Mouse (Mus musculus): ENCODE data around the gene D230025D16Rik.

The D230025D16Rik gene

GRCm38 (mm10) chr8:105268342-105269074, 43.6 kb downstream of the D230025D16Rik start:
- peak; percentile 80 for DNase-seq (ENCODE audit: extremely low spot score, low spot score)

GRCm38 (mm10) chr8:105269075-105269458, 44.1 kb downstream of the D230025D16Rik start:
- DNase-seq (ENCODE audit: extremely low spot score, low spot score): no peak

- no peak for DNase-seq (ENCODE audit: extremely low spot score, low spot score)
Measured at GRCm38 (mm10) chr8:105269461-105269947, 44.6 kb downstream of the D230025D16Rik start, which contains the start of gene Hsf4. Gene Hsf4, plus strand, starts transcription at chr8:105269801.

- DNase-seq (ENCODE audit: extremely low spot score, low spot score): no peak
Measured at GRCm38 (mm10) chr8:105270101-105270915, 45.4 kb downstream of the D230025D16Rik start.

GRCm38 (mm10) chr8:105270916-105271186, 45.9 kb downstream of the D230025D16Rik start:
- no peak for DNase-seq (ENCODE audit: extremely low spot score, low spot score)

GRCm38 (mm10) chr8:105275387-105275786, 50.4 kb downstream of the D230025D16Rik start:
- no peak for DNase-seq (ENCODE audit: extremely low spot score, low spot score)

GRCm38 (mm10) chr8:105275840-105276239, 50.9 kb downstream of the D230025D16Rik start, which contains the start of gene Nol3:
Gene Nol3, plus strand, starts transcription at chr8:105276140.
- no peak for DNase-seq (ENCODE audit: extremely low spot score, low spot score)

- DNase-seq (ENCODE audit: extremely low spot score, low spot score): no peak
Measured at GRCm38 (mm10) chr8:105276292-105277120, 51.6 kb downstream of the D230025D16Rik start.

GRCm38 (mm10) chr8:105278911-105279334, 54.0 kb downstream of the D230025D16Rik start:
- no peak for DNase-seq (ENCODE audit: extremely low spot score, low spot score)

GRCm38 (mm10) chr8:105280567-105280966, 55.6 kb downstream of the D230025D16Rik start:
- no peak for DNase-seq (ENCODE audit: extremely low spot score, low spot score)

GRCm38 (mm10) chr8:105281821-105282220, 56.9 kb downstream of the D230025D16Rik start:
- no peak for DNase-seq (ENCODE audit: extremely low spot score, low spot score)

- no peak for DNase-seq (ENCODE audit: extremely low spot score, low spot score)
Measured at GRCm38 (mm10) chr8:105282239-105282638, 57.3 kb downstream of the D230025D16Rik start.

GRCm38 (mm10) chr8:105283074-105283473, 58.1 kb downstream of the D230025D16Rik start:
- no peak for DNase-seq (ENCODE audit: extremely low spot score, low spot score)

- DNase-seq (ENCODE audit: extremely low spot score, low spot score): no peak
Measured at GRCm38 (mm10) chr8:105285514-105285913, 60.6 kb downstream of the D230025D16Rik start.

GRCm38 (mm10) chr8:105286907-105287306, 62.0 kb downstream of the D230025D16Rik start:
- no peak for DNase-seq (ENCODE audit: extremely low spot score, low spot score)

GRCm38 (mm10) chr8:105288231-105288630, 63.3 kb downstream of the D230025D16Rik start:
- DNase-seq (ENCODE audit: extremely low spot score, low spot score): no peak

- peak; percentile 95 for DNase-seq (ENCODE audit: extremely low spot score, low spot score)
Measured at GRCm38 (mm10) chr8:105288958-105289732, 64.2 kb downstream of the D230025D16Rik start.

GRCm38 (mm10) chr8:105289805-105290460, 65.0 kb downstream of the D230025D16Rik start, which contains the start of gene 4931428F04Rik:
Gene 4931428F04Rik, minus strand, starts transcription at chr8:105289864.
- peak; percentile 62 for DNase-seq (ENCODE audit: extremely low spot score, low spot score)

GRCm38 (mm10) chr8:105290554-105291314, 65.8 kb downstream of the D230025D16Rik start:
- peak; percentile 94 for DNase-seq (ENCODE audit: extremely low spot score, low spot score)
